Mouse (Mus musculus) neutrophil, adult 83 days (primary cell): ENCODE data around the gene Lzic. TPM values are rescaled to one million over a fixed set of nuclear protein-coding genes. Genes with fewer than 3 reads are reported as not detected.

ENCODE experiments used
- total RNA-seq, 2 experiments: library from RNA; stranded (reverse); gene quantifications; one replicate each; pipeline ENCODE4 v1.2.4; 2023

Gene Lzic
- total RNA-seq: 10 to 100 TPM; 12.4 to 23.4 TPM

DNA sequence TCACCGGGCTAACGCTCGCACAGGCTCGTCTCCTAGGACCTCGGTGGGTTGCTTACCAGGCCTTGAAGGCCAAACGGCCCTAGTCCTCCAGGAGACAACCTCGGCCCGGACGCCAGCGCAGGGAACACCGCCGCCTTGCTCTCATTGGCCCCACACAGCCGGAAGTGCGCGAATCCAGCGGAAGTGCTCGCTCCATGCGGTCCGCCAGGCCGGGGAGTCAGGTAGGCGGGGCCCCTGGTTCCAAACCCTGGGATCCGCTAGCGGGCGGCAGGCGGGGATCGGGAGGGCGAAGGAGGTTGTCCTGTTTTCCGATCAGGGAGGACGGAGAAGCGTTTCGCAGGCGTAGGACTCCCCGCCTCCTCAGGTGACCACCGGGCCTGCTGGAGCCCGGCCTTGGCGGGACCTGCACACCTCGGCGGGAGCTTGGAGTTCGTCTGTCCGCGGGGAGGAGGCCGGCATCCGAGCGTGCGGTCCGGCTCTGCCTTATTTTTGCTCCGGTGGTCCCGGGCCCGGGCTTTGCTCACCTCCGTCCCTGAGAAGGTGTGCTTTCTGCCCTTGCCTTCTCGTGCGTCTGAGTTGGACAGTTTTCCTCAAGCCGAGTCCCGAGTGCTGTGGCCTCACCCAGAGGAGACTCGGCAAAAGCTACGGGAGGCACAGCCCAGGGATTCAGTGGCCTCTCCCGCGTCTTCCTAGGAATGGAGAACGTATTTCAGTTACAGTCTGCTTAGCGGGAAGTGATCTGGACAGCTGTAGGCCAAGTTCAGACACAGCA lies at the start of gene Lzic, which contains the start of gene Nmnat1:
Lzic (plus strand) TSS at position 177 of the 772 bp plus-strand sequence.
Nmnat1 (minus strand) TSS at position 150 of the 772 bp plus-strand sequence.

DNA sequence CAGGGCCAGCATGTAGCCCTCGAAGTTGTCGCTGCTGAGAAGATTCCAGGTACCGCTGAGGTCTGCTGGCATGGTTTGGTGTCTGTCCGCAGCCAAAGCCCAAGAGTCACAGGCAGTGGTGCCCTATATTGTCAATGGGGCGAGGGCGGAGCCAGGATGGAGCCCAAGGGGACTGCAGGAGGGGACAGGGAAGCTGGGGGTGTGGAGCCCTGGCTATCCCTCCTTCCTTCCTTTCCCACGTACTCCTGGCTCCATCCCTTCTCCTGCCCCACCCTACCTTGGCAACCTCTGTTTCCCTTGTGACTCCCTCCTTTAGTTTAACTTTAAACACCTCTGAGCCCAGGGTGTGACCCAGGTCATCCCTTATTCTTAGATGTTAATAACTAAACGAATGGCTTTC lies 30.1 kb upstream of the Lzic start, which contains the start of gene Rbp7:
Rbp7 (minus strand) TSS at position 100 of the 400 bp plus-strand sequence.

DNA sequence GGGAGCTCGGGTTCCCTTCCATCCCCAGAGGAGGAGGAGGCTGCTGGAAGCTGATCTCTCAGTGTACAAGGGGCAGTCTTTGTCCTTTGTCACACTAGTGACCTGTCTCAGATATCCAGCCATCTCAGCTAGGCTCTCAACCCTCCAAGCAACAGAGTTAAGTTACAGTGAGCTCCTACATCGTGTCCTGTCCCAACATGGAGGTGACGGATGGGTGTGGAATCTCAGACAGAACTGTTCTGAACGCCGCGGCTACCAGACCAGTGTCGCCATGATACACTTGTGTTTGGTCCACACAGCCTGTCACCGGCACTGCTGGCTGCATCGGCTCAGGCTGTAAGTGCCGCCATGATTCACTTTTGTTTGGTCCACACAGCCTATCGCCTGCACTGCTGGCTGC lies 8.0 kb upstream of the Lzic start, which contains the start of gene Tmem274:
Tmem274 (plus strand) TSS at position 301 of the 400 bp plus-strand sequence.

DNA sequence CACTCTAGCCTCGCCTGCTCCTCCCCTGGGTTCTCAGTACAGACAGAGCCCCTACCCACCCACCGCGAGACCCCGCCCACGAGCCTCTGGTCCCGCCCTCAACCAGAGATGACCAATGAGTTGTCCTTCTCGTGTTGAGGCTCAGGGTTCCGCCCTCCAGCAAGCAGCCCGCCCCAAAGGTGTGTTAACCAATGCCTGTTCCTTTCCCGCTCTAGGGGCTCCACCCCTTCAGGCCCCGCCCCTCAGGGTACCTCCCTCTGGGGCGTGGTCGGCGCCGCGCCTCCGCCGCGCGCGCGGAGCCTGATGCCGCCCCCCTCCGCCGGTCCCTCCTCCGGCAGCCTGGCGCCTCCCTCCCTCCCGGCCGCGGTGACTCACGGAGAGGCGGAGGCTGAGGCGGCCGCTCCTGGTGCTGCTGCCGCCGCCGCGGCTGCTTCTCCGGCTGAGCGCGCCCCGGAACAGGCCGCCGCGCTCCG lies 32.9 kb downstream of the Lzic start, which contains the start of gene Ctnnbip1:
Ctnnbip1 (plus strand) TSS at position 369 of the 473 bp plus-strand sequence.

Other genes with a start within 250 kb of the Lzic start
- gene Kif1b, start 177.5 kb upstream of the Lzic start, total RNA-seq: 10 to 100 TPM; 53.6 to 56.7 TPM
- 10 to 100 TPM; 36.6 to 50.9 TPM for gene Ube4b, start 58.5 kb upstream of the Lzic start, total RNA-seq
- gene Rbp7, start 30.3 kb upstream of the Lzic start, total RNA-seq: not detected
- gene Tmem274, start 7.9 kb upstream of the Lzic start, total RNA-seq: not detected
- 1 to 10 TPM; 1.8 to 2.8 TPM for gene Nmnat1, start within 50 bp of the Lzic start, total RNA-seq
- gene Ctnnbip1, start 33.0 kb downstream of the Lzic start, total RNA-seq: 10 to 100 TPM in 1 of 2 experiments, 1 to 10 TPM in 1; 9.0 to 13.2 TPM
- 1 to 10 TPM; 1.3 to 1.5 TPM for gene Clstn1, start 101.2 kb downstream of the Lzic start, total RNA-seq
- 100 to 1,000 TPM; 164 to 208 TPM for gene Pik3cd, start 217.3 kb downstream of the Lzic start, total RNA-seq